Mouse (Mus musculus): ENCODE data around the gene Dleu7. TPM values are rescaled to one million over a fixed set of nuclear protein-coding genes. Genes with fewer than 3 reads are reported as not detected.

Gene Dleu7
- polyA plus RNA-seq, 1 experiment = not detected

DNA sequence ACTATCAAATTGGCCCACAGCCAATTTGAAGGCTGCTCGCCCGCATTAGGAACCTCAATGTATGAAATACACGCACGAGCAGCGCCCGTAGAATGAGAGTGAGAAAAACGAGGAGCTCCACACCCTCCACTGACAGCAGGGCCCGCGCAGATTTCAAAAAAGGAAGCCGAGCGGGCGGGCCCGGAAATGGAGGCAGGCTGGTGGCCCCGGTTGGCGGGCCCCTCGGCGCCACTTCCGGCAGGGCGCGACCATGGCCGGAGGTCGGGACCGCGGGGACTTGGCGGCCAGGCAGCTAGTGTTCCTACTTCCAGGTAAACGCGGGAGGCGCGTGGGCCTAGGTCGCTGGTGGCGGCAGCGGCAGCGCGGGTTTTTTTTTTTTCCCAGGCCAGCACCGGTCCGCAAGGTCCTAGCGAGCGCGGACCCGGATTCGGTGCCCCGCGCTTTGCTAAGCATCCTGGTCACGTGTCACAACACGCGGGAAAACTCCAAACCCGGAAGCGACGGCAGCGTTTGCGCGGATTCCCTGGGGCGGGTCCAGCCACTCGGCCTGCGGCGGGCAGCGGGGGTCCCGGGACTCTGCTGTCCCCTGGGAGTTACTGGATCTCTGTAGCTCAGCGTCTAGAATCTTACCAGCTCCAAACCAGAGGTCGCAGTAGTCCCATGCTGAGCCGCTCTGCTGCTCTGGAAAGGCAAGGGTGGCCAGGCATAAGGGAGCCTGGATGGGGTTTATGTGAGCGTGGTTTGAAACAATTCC, 39.2 kb upstream of the Dleu7 start:
- peaks cover 27% of the 10 kb centered on the region for H3K79me2 ChIP-seq (ENCODE audit: control insufficient read depth, insufficient read depth)
- H3K4me3 ChIP-seq (ENCODE audit: insufficient read depth, poor library complexity, severe bottlenecking) = peak overlapping the region; percentile 51
- peak overlapping the region; percentile 74 for H3ac ChIP-seq (ENCODE audit: control insufficient read depth, insufficient read length, low read depth)
- TF ChIP-seq MYOD1 (IDR thresholded peaks at IDR 0.05; ENCODE audit: control insufficient read depth, insufficient read length, low read depth) = no peak
- TF ChIP-seq USF1 (IDR thresholded peaks at IDR 0.05; ENCODE audit: low read depth) = peak; percentile 89
- TF ChIP-seq CTCF (IDR thresholded peaks at IDR 0.05; ENCODE audit: control insufficient read depth, insufficient read depth, insufficient read length) = no peak
- TF ChIP-seq CEBPB (IDR thresholded peaks at IDR 0.05; ENCODE audit: low read depth) = no peak
- TF ChIP-seq MYOG (IDR thresholded peaks at IDR 0.05; ENCODE audit: control insufficient read depth, extremely low read depth, insufficient read length) = no peak
- peak; percentile 84 for TF ChIP-seq MAX (IDR thresholded peaks at IDR 0.05)
- no peak for TF ChIP-seq FOSL1 (IDR thresholded peaks at IDR 0.05; ENCODE audit: insufficient read depth, low read length, poor library complexity, severe bottlenecking)
- no peaks in the 10 kb centered on the region for H3K36me3 ChIP-seq (ENCODE audit: control insufficient read depth, insufficient read depth)
- no peaks in the 10 kb centered on the region for H3K27me3 ChIP-seq (ENCODE audit: control insufficient read depth, insufficient read depth, insufficient read length)
- peaks cover 8% of the 10 kb centered on the region for H3K79me3 ChIP-seq (ENCODE audit: low read depth)

DNA sequence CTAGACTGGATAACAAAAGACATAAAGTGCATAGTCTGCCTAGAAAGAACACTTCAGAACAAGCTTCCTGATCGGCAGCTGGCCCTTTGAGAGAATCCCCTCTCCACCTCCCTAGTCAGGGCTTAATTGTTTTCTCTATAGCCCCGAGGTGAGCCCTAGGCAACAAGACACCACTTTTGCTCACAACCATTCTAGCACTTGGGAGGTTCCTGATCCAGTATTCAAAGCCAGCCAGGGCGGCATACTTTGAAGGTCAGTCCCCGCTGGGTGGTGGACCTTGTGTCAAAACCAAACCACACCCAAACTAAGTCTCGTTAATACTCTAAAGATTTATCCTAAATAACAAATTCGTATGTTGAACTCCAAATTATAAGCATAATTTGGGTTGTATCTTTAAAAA, 38.6 kb upstream of the Dleu7 start:
- Histone ChIP-seq H3K4me3 (ENCODE audit: insufficient read depth, poor library complexity, severe bottlenecking) (peak overlapping the region; percentile 51), H3ac (ENCODE audit: control insufficient read depth, insufficient read length, low read depth) (peak overlapping the region; percentile 7), H3K36me3 (ENCODE audit: control insufficient read depth, insufficient read depth) (no peaks in the 10 kb centered on the region), H3K79me3 (ENCODE audit: low read depth) (peaks cover 6% of the 10 kb centered on the region), H3K79me2 (ENCODE audit: control insufficient read depth, insufficient read depth) (peaks cover 27% of the 10 kb centered on the region), H3K27me3 (ENCODE audit: control insufficient read depth, insufficient read depth, insufficient read length) (no peaks in the 10 kb centered on the region)
- TF ChIP-seq USF1 (IDR thresholded peaks at IDR 0.05; ENCODE audit: low read depth) (no peak), MYOD1 (IDR thresholded peaks at IDR 0.05; ENCODE audit: control insufficient read depth, insufficient read length, low read depth) (no peak), FOSL1 (IDR thresholded peaks at IDR 0.05; ENCODE audit: insufficient read depth, low read length, poor library complexity, severe bottlenecking) (no peak), MAX (IDR thresholded peaks at IDR 0.05) (no peak), CEBPB (IDR thresholded peaks at IDR 0.05; ENCODE audit: low read depth) (no peak), CTCF (IDR thresholded peaks at IDR 0.05; ENCODE audit: control insufficient read depth, insufficient read depth, insufficient read length) (no peak), MYOG (IDR thresholded peaks at IDR 0.05; ENCODE audit: control insufficient read depth, extremely low read depth, insufficient read length) (no peak)

DNA sequence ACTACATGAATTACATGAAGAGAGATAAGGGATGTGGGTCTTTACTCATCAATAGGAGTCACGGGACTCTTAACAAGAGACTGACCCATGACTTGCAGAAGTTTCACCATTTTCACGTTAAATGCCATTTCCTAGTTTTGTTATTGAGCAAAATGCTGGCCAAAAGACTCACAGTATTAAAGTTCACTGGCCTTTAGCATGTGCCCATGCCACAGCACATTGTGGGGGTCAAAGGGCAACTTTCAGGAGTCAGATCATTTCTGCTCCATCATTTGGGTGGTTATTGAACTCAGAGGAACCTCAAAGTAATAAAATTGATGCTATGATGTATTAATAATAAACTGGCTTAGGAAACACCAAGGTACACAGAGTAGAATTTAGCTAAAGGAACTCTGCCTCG, 36.8 kb upstream of the Dleu7 start:
- TF ChIP-seq MYOG (IDR thresholded peaks at IDR 0.05; ENCODE audit: control insufficient read depth, extremely low read depth, insufficient read length) (no peak), CTCF (IDR thresholded peaks at IDR 0.05; ENCODE audit: control insufficient read depth, insufficient read depth, insufficient read length) (no peak), FOSL1 (IDR thresholded peaks at IDR 0.05; ENCODE audit: insufficient read depth, low read length, poor library complexity, severe bottlenecking) (no peak), MYOD1 (IDR thresholded peaks at IDR 0.05; ENCODE audit: control insufficient read depth, insufficient read length, low read depth) (no peak), MAX (IDR thresholded peaks at IDR 0.05) (no peak)
- peaks cover 4% of the 10 kb centered on the region for H3K79me3 ChIP-seq (ENCODE audit: low read depth)
- H3K4me3 ChIP-seq (ENCODE audit: insufficient read depth, poor library complexity, severe bottlenecking) = no peak overlapping the region
- H3K36me3 ChIP-seq (ENCODE audit: control insufficient read depth, insufficient read depth) = no peaks in the 10 kb centered on the region
- H3K27me3 ChIP-seq (ENCODE audit: control insufficient read depth, insufficient read depth, insufficient read length) = no peaks in the 10 kb centered on the region
- H3K79me2 ChIP-seq (ENCODE audit: control insufficient read depth, insufficient read depth) = peaks cover 19% of the 10 kb centered on the region
- H3ac ChIP-seq (ENCODE audit: control insufficient read depth, insufficient read length, low read depth) = no peak overlapping the region

DNA sequence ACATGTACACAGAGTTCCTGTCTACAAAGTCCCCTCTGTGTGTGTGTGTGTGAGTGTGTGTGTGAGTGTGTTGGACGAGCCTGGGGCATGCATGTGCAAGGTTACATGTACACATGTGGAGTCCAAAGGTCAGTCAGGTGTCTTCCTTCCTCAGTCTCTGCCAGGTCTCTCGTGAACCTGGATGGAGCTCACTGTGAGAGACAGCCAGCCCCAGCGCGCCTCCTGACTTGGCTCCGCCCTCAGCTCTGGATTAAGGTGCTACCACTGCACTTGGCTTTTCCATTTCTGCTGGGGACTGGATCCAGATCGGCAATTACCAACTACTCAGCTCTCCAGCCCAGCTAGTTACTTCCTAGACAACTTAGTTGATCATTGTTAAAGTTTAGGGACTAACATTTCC, 35.8 kb upstream of the Dleu7 start:
- H3K79me3 ChIP-seq (ENCODE audit: low read depth) = no peaks in the 10 kb centered on the region
- no peak for TF ChIP-seq CEBPB (IDR thresholded peaks at IDR 0.05; ENCODE audit: low read depth)
- no peak for TF ChIP-seq FOSL1 (IDR thresholded peaks at IDR 0.05; ENCODE audit: insufficient read depth, low read length, poor library complexity, severe bottlenecking)
- H3K36me3 ChIP-seq (ENCODE audit: control insufficient read depth, insufficient read depth) = no peaks in the 10 kb centered on the region
- no peaks in the 10 kb centered on the region for H3K27me3 ChIP-seq (ENCODE audit: control insufficient read depth, insufficient read depth, insufficient read length)
- H3ac ChIP-seq (ENCODE audit: control insufficient read depth, insufficient read length, low read depth) = no peak overlapping the region
- no peak overlapping the region for H3K4me3 ChIP-seq (ENCODE audit: insufficient read depth, poor library complexity, severe bottlenecking)
- H3K79me2 ChIP-seq (ENCODE audit: control insufficient read depth, insufficient read depth) = peaks cover 9% of the 10 kb centered on the region

DNA sequence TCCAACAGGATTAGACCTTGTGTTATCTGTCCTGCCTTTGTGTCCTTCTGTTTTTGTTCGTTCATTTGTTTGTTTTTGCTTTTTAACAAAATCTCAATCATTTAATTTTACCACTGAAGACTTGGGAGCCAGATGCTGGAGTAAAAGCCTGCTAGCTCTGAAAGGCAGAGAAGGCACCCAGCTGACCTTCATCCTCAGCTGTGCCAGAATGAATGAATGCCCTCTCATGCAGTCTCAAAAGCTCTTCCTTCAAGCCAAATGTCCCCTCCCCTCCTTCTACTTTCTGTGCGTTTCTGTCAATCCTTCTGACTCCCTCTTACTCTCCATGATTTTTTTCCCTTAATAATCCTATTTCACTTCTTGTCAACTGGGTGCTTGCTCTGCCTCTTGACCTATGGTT, 34.3 kb upstream of the Dleu7 start:
- Histone ChIP-seq H3ac (ENCODE audit: control insufficient read depth, insufficient read length, low read depth) (no peak overlapping the region), H3K79me3 (ENCODE audit: low read depth) (no peaks in the 10 kb centered on the region), H3K36me3 (ENCODE audit: control insufficient read depth, insufficient read depth) (no peaks in the 10 kb centered on the region), H3K79me2 (ENCODE audit: control insufficient read depth, insufficient read depth) (no peaks in the 10 kb centered on the region), H3K4me3 (ENCODE audit: insufficient read depth, poor library complexity, severe bottlenecking) (no peak overlapping the region), H3K27me3 (ENCODE audit: control insufficient read depth, insufficient read depth, insufficient read length) (no peaks in the 10 kb centered on the region)
- TF ChIP-seq MAX (IDR thresholded peaks at IDR 0.05) = no peak

DNA sequence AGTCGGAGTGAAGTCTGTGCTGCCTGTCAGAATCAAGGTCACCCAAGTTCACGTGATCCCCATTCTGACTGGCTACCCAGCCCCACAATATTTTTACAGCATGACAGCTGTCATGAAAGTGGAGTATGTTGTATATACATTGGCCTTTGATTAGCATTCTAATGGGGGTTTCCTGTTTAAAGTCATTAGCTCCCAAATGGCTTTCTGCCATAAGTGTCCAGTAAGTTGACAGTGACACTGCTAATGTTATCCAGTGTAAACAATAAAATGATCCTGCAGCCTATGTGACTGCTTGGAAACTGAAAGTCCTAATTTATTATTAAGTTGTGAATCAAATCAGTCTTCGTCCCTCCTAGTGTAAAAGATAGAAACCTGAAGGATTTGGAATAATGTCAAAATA, 33.2 kb upstream of the Dleu7 start:
- TF ChIP-seq CEBPB (IDR thresholded peaks at IDR 0.05; ENCODE audit: low read depth) (no peak), USF1 (IDR thresholded peaks at IDR 0.05; ENCODE audit: low read depth) (no peak), MAX (IDR thresholded peaks at IDR 0.05) (no peak), CTCF (IDR thresholded peaks at IDR 0.05; ENCODE audit: control insufficient read depth, insufficient read depth, insufficient read length) (no peak), MYOD1 (IDR thresholded peaks at IDR 0.05; ENCODE audit: control insufficient read depth, insufficient read length, low read depth) (no peak), MYOG (IDR thresholded peaks at IDR 0.05; ENCODE audit: control insufficient read depth, extremely low read depth, insufficient read length) (no peak)
- H3K79me3 ChIP-seq (ENCODE audit: low read depth) = no peaks in the 10 kb centered on the region
- no peak overlapping the region for H3K4me3 ChIP-seq (ENCODE audit: insufficient read depth, poor library complexity, severe bottlenecking)
- no peak overlapping the region for H3ac ChIP-seq (ENCODE audit: control insufficient read depth, insufficient read length, low read depth)
- H3K27me3 ChIP-seq (ENCODE audit: control insufficient read depth, insufficient read depth, insufficient read length) = no peaks in the 10 kb centered on the region
- H3K36me3 ChIP-seq (ENCODE audit: control insufficient read depth, insufficient read depth) = no peaks in the 10 kb centered on the region
- no peaks in the 10 kb centered on the region for H3K79me2 ChIP-seq (ENCODE audit: control insufficient read depth, insufficient read depth)

Measured in C2C12 (cell line).